Mouse (Mus musculus): ENCODE results near the gene Tmprss11g.
A peak's percentile ranks its signal among the peaks of the same experiment; 100 is the strongest.

The Tmprss11g gene

DNA sequence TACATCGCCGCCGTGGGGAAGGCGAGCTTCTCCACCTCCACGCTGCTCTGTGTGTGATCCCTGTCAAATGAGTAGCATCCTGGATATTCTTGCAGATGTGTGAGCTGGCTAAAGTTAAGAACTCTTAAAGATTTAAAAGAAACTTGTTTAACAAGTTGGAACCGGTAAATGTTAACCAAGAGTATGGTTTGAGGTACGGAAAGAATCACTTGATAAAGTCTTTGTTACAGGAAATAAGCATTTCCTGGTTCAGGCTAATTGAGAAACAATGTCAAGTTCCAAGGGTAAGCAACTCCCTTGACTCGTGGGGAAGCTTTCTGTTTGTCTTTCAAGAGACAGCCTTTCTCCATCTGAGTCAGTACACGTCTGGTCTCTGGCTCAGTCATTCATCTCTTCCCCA lies at the start of gene Tmprss11g:
Gene Tmprss11g, minus strand, starts transcription at position 101 of the 400 bp plus-strand sequence.
- no peak for DNase-seq

DNA sequence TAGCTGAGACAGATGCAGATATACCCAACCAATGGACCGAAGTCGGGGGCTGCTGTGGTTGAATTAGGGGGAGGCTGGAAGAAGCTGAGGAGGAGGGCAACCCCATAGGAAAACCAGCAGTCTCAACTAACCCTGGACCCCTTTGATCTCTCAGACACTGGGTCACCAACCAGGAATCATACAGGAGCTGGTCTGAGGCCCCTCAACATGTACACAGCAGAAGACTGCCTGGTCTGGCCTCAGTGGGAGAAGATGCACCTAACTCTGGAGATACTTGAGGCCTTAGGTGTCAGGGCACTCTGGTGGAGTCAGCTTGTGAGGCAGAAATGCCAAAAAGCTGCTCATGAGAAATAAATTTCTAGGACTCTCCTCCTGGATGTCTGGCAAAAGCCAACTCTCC lies 28.3 kb upstream of the Tmprss11g start:
- no peak for DNase-seq

DNA sequence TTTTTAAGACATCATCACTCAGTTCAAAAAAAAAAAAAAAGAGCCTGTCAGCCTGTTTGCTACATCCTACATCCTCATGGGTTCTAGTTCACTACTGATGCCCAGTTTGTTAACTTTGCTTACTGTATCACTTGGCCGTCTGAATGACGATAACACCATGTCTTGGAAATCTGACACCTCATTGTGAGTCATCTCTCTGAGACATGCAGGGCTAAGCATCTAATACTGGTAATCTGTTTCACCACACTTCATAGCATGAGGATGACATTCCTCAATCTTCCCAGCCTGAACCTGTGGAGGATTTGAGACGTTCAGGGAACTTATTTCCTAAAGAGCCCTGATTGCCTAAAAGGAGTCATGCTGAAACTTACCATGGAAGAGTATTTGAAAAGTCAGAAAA lies 22.2 kb upstream of the Tmprss11g start:
- DNase-seq = no peak

DNA sequence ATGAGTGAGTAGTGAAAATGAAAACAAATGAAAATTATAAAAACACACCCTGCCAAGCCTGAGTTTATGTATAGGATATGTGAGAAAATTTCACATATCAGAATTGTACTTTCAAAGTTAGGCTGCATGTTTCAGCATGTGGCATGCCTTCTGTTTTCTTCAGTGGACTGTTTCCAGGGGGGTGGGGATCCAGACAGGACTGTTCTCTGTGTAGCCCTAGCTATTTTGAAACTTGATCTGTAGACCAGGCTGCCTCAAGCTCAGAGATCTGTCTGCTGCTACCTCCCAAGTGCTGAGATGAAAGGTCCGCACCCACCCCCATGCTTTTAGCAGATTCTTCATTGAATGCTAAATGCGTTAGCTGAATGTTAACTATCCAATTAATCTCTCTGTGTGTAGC lies 10.3 kb upstream of the Tmprss11g start:
- DNase-seq = no peak

DNA sequence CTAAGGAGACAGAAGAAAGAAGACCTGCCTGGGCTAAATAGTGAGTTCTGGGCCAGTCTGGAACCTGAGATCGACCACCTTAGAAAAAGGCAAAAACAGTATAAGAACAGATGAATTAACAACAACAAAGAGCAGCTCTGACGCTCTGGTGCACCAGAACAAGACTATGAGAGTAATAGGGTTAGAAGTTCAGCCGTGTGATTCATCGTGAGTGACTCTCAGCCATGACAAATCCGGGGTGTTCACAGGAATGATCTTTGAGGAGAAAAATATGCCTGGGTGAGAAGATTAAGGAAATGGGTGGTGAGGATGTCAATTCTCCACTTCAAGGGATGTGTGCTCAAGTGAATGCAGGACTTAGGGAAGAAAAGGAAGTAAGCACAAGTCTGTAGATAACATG lies 6.9 kb downstream of the Tmprss11g start:
- DNase-seq = no peak

DNA sequence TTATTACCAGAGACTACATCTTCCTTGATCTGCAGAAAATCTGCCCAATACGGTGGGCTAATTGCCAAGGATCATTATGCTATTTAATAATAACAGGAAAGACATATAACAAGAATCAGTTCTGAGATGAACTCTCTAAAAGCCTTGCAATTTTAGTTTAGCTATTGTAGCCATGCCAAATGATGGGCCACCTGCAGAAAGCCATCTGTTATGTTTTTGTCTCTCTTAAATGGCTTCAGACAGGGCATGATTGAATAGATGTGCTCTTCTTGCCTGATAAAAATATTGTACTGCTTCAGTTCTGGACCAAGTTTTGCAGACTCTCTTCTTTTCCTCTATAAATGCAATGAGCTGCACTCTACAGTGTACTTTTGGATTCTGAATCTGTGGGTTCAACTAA lies 24.9 kb downstream of the Tmprss11g start:
- DNase-seq = peak; percentile 11

DNA sequence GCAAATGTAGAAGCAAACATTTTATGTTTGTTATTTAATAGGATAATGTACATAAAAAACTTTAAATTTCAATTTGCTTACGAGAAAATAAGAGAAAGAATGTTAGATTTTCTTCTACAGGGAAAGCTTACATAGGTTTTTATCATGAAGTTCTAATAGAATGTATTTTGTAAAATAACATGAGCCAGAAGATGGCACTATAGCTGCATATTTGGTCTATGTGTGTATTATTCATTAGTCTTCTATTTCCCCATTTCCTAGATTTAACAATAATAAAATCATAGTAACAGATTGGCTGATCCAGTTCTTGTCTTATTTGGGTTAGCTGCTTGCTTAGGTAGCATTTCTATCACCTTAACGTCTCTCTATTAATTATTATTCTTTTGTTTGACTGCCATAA lies 35.8 kb downstream of the Tmprss11g start:
- no peak for DNase-seq

DNA sequence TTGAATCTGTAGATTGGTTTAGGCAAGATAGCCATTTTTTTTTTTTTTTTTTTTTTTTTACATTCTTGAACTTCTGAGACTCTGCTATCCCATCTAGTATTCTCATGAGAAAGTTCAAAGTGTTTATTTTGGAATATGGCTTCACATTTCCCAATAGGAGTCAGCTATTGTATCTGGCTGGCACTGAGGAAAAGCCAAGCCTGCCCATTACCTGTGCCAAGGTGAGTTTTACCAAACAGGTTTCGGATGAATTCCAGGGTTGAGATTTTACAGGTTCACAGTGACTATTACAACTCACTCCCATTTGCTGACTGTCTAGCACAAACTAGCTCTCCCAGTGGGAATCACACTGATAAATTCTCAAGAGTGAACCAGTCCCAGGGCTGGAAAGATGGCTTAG lies 36.4 kb downstream of the Tmprss11g start:
- no peak for DNase-seq

DNA sequence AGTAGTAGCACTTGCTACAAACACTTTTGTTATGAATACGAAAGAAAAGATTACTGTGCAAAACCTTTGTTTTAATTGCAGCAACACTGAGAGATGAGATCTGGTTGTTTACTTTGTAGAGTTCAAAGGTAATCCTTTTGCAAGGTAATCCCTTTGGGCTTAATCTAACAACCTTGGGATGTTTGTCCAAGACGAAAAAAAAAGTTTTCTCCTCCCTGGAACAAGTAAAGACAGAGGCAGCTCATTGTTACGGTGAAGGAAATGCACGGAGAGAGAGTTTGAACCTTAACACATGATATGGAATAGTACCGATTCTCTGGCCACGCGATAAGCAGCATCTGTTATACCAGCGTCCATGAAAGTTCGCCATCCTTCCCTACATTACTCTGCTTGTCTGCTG lies 44.5 kb downstream of the Tmprss11g start:
- no peak for DNase-seq

DNA sequence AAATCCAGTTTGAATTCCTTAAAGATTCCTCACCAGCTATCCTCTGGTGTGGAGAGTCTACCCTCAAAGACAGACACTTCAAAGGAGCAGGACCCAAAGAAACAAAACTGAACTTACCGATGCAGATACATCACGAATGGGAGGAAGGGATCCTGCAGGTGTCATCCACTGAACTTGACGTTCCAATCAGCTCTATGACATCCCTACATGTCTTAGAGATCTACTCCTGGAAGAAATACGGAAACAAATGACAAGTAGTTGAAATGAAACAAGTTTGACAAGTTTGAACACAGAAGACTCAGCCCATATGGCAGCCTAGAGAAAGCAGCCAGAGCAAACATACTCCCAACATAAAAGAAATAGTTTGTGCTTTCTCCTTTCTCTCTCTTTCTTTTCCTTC lies 49.5 kb downstream of the Tmprss11g start, which contains the start of gene Tmprss11a:
Gene Tmprss11a, minus strand, starts transcription at position 101 of the 400 bp plus-strand sequence.
- no peak for DNase-seq

DNA sequence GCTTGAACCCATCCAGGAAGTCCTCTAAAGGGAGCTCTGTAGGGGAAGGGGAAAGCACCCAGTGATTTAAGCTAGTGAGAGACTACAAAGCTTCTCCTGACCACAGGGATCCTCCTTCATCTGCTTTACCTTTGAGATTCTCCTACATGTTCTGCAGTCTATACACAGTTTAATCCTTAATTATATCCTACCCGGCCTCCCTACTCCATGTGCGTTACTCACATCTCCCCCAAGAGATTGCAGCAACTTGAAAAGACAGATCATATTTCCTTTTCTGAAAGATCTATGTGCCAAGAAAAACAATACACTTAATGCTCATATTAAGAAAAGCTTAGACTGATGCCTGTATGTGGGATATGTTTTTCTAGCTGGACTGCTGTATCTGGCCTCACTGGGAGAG lies 79.1 kb downstream of the Tmprss11g start:
- no peak for DNase-seq

DNA sequence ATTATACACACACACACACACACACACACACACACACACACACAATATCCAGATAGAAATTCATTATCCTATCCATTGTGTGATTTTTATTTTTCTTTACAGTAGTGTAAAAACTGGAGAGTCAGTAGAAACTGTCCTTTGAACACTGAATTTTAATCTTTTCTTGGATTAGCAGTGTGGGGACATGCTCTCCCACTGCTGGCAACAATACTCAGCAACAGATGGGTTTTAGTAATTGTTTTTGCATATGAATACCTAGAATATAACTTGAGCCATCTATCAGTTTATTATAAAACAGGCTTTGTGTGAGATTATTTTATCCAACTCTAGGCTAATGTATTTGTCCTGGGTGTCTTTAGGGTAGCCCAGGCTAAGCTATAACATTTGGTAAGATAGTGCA lies 79.9 kb downstream of the Tmprss11g start:
- no peak for DNase-seq
